Mouse (Mus musculus): ENCODE measurements around the gene Camkk1.
A peak's percentile ranks its signal among the peaks of the same experiment; 100 is the strongest.

Gene Camkk1

GRCm38 (mm10) chr11:73018471-73019146 is at the start of gene Camkk1:
Gene Camkk1, plus strand, starts transcription at chr11:73019008.
- DNase-seq (ENCODE audit: low spot score in 2 of 2), result peak; percentile 91 to 93

- DNase-seq (ENCODE audit: low spot score in 2 of 2), result no peak
These were observed 43.8 kb upstream of the Camkk1 start for GRCm38 (mm10) chr11:72974995-72975503.

GRCm38 (mm10) chr11:72982516-72982915 is 36.3 kb upstream of the Camkk1 start:
- no peak for DNase-seq (ENCODE audit: low spot score in 2 of 2)

GRCm38 (mm10) chr11:72983283-72983682 is 35.5 kb upstream of the Camkk1 start:
- no peak for DNase-seq (ENCODE audit: low spot score in 2 of 2)

GRCm38 (mm10) chr11:72986745-72987144 is 32.1 kb upstream of the Camkk1 start:
- DNase-seq (ENCODE audit: low spot score in 2 of 2), result no peak

GRCm38 (mm10) chr11:72987234-72987633 is 31.6 kb upstream of the Camkk1 start:
- DNase-seq (ENCODE audit: low spot score in 2 of 2), result no peak

GRCm38 (mm10) chr11:72987807-72988206 is 31.0 kb upstream of the Camkk1 start:
- no peak for DNase-seq (ENCODE audit: low spot score in 2 of 2)

GRCm38 (mm10) chr11:72989044-72989443 is 29.8 kb upstream of the Camkk1 start:
- no peak for DNase-seq (ENCODE audit: low spot score in 2 of 2)

GRCm38 (mm10) chr11:72990688-72991087 is 28.1 kb upstream of the Camkk1 start:
- no peak for DNase-seq (ENCODE audit: low spot score in 2 of 2)

GRCm38 (mm10) chr11:72991961-72992360 is 26.8 kb upstream of the Camkk1 start:
- DNase-seq (ENCODE audit: low spot score in 2 of 2), result no peak

GRCm38 (mm10) chr11:72996346-72996745 is 22.5 kb upstream of the Camkk1 start:
- no peak for DNase-seq (ENCODE audit: low spot score in 2 of 2)

GRCm38 (mm10) chr11:72996781-72997180 is 22.0 kb upstream of the Camkk1 start:
- no peak for DNase-seq (ENCODE audit: low spot score in 2 of 2)

GRCm38 (mm10) chr11:72997529-72998326 is 21.1 kb upstream of the Camkk1 start:
- DNase-seq (ENCODE audit: low spot score in 2 of 2), result no peak

- DNase-seq (ENCODE audit: low spot score in 2 of 2), result no peak
These were observed 20.0 kb upstream of the Camkk1 start, which contains the start of gene P2rx1 for GRCm38 (mm10) chr11:72998771-72999170. Gene P2rx1, plus strand, starts transcription at chr11:72999103.

- peak in 1 of 2 experiments; percentile 59 for DNase-seq (ENCODE audit: low spot score in 2 of 2)
These were observed 17.8 kb upstream of the Camkk1 start for GRCm38 (mm10) chr11:73001029-73001428.

- DNase-seq (ENCODE audit: low spot score in 2 of 2), result no peak
These were observed 12.4 kb upstream of the Camkk1 start for GRCm38 (mm10) chr11:73006377-73006776.

- no peak for DNase-seq (ENCODE audit: low spot score in 2 of 2)
These were observed 11.7 kb upstream of the Camkk1 start for GRCm38 (mm10) chr11:73007113-73007512.

- peak in 1 of 2 experiments; percentile 53 for DNase-seq (ENCODE audit: low spot score in 2 of 2)
These were observed 10.9 kb upstream of the Camkk1 start for GRCm38 (mm10) chr11:73007698-73008481.

GRCm38 (mm10) chr11:73008826-73009225 is 10.0 kb upstream of the Camkk1 start:
- DNase-seq (ENCODE audit: low spot score in 2 of 2), result no peak

- no peak for DNase-seq (ENCODE audit: low spot score in 2 of 2)
These were observed 9.1 kb upstream of the Camkk1 start for GRCm38 (mm10) chr11:73009531-73010274.

GRCm38 (mm10) chr11:73013981-73014380 is 4.8 kb upstream of the Camkk1 start:
- DNase-seq (ENCODE audit: low spot score in 2 of 2), result no peak
